Mouse (Mus musculus) neutrophil, adult 65 days (primary cell): ENCODE measurements around the gene Poldip3. TPM values are rescaled to one million over a fixed set of nuclear protein-coding genes. Genes with fewer than 3 reads are reported as not detected.

ENCODE experiments used
- total RNA-seq: library from RNA; stranded (reverse); gene quantifications from 2 replicates; pipeline ENCODE4 v1.2.4, GENCODE M21; 2023

The Poldip3 gene
- total RNA-seq: 177 and 222 TPM in 2 replicates

GRCm38 (mm10) chr15:83149196-83150072, at the start of gene Poldip3:
Gene Poldip3, minus strand, starts transcription at chr15:83149384.

GRCm38 (mm10) chr15:83172492-83173429, 23.6 kb upstream of the Poldip3 start, which contains the start of gene Cyb5r3:
Gene Cyb5r3, minus strand, starts transcription at chr15:83172592.

GRCm38 (mm10) chr15:83122566-83123145, 26.5 kb downstream of the Poldip3 start, which contains the start of gene Rrp7a:
Gene Rrp7a, minus strand, starts transcription at chr15:83122801.

GRCm38 (mm10) chr15:83089429-83089605, 59.9 kb downstream of the Poldip3 start, which contains the start of gene Serhl:
Gene Serhl, plus strand, starts transcription at chr15:83089506.

Other genes starting within 250 kb of the Poldip3 start
- 74.3 and 91.9 TPM in 2 replicates for gene Tcf20, start 161.5 kb downstream of the Poldip3 start, total RNA-seq
- gene Nfam1, start 116.1 kb downstream of the Poldip3 start, total RNA-seq: 432 and 462 TPM in 2 replicates
- gene Serhl, start 59.9 kb downstream of the Poldip3 start, total RNA-seq: 12.6 and 23.8 TPM in 2 replicates
- 40.8 and 44.1 TPM in 2 replicates for gene Rrp7a, start 26.6 kb downstream of the Poldip3 start, total RNA-seq
- 61.1 and 65.7 TPM in 2 replicates for gene Cyb5r3, start 23.2 kb upstream of the Poldip3 start, total RNA-seq
- not detected in 2 replicates for gene A4galt, start 102.4 kb upstream of the Poldip3 start, total RNA-seq
- gene Arfgap3, start 200.9 kb upstream of the Poldip3 start, total RNA-seq: 11.5 and 16.3 TPM in 2 replicates